Mouse (Mus musculus) kidney, adult 2 months (tissue): ENCODE results near the gene Kcnh4.

Experiments
- CTCF ChIP-seq: fragments of 200-500 bp; conservative IDR thresholded peaks from 2 replicates; pipeline ENCODE4 v1.5.1; 2011; ENCODE audit warnings: low read depth, mild to moderate bottlenecking, control low read depth, low read length, moderate library complexity, mixed read lengths; ENCODE audit not compliant: insufficient read depth, insufficient read length
- POLR2A ChIP-seq: fragments of 200-500 bp; IDR thresholded peaks from one replicate; pipeline ENCODE4 v1.6.1; 2011; ENCODE audit warnings: low read depth, low read length, control low read depth

- TF ChIP-seq CTCF (no peak), POLR2A (no peak)
Measured at GRCm38 (mm10) chr11:100769980-100770379, 10.2 kb upstream of the Kcnh4 start.
